Mouse (Mus musculus) bone marrow, adult 2 months (tissue): ENCODE measurements around the gene Kat2b.

Experiments used
- CTCF ChIP-seq: fragments of 200-500 bp; IDR thresholded peaks from 2 replicates; pipeline ENCODE4 v1.5.1; 2011; ENCODE audit warnings: low read length, control low read depth; ENCODE audit not compliant: control insufficient read depth, insufficient read depth
- POLR2A ChIP-seq: fragments of 200-500 bp; IDR thresholded peaks from 2 replicates; pipeline ENCODE4 v1.6.1; 2011; ENCODE audit warnings: low read depth, mild to moderate bottlenecking, control low read depth, low read length, borderline replicate concordance; ENCODE audit not compliant: control insufficient read depth

- TF ChIP-seq CTCF = no peak
- TF ChIP-seq POLR2A = no peak
Measured at GRCm38 (mm10) chr17:53551306-53552299, 15.1 kb upstream of the Kat2b start.
